Mouse (Mus musculus) c-Kit-positive CD71-negative TER-119-negative erythroid progenitor cells, embryonic 14.5 days (primary cell): ENCODE data around the gene 4931414P19Rik.

Source experiments
- DNase-seq: peaks from one replicate; pipeline ENCODE4 v3.0.0-alpha.2; 2013; ENCODE audit warnings: low read depth

The 4931414P19Rik gene

DNA sequence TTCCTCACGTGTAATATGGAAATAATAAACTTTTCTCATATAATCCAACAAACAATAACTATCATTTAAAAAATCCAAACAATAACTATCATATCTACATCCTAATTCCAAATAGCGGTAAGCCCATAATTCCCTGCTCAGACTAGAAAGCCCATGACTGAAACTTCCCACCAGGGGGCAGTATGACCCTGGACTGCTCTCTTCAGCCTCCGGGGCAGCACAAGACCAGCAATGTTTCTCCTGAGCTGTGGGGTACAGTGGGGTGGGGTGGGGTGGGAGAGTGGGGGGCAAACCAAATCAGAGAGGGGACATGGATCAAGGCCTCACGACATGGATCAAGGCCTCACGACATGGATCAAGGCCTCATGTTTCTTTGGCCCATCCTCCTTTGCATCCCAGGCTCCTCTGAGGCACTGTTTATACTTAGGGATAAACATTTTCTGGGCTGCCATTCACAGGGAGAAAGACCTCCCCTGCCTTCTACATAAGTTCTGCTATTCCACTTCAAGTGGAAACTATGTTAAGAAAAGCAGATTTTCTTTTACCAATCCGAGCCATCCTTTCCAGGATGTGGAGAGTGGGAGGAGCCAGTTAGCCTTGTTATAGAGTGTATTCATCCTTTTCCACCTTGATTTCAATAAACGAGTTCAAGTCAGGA is 22.0 kb downstream of the 4931414P19Rik start:
- peak; percentile 64 for DNase-seq

DNA sequence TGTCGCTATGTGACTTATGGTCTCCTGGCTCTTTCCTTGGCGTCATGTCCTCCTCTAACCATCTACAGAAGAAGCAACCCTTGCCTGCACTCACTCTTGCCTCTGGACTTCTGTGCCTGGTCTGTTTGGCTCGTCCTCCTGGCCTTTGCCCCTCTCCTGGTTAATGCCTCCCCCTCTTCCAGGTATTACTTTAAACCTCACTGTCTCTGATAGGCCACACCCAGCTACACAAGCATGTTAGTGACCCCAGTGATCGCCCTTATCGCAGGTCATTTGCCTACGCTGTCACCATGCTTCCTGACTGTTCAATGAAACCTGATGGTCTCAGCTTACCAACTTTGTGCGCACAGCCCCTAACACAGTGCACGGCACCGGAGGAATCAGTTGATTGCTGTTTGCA is 23.3 kb downstream of the 4931414P19Rik start:
- DNase-seq = no peak

DNA sequence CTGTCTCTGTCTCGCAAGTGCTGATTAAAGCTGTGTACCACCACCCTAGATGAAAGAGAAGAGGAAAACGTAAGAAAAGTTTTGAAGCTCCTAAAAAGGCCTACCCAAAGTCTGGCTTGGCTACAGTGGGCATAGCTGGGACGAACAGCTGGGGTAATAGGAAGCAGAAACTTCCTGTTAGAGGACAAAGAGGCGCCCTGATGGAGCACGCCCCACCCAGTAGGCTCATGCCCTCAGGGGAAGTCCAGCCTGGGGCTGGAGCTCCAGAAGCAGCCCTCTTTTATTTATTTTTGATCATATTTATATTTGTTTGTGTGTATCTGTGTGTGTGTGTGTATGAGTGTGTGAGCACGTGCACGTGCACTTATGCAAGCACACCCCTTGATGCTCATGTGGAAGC is 26.2 kb downstream of the 4931414P19Rik start:
- DNase-seq = no peak

DNA sequence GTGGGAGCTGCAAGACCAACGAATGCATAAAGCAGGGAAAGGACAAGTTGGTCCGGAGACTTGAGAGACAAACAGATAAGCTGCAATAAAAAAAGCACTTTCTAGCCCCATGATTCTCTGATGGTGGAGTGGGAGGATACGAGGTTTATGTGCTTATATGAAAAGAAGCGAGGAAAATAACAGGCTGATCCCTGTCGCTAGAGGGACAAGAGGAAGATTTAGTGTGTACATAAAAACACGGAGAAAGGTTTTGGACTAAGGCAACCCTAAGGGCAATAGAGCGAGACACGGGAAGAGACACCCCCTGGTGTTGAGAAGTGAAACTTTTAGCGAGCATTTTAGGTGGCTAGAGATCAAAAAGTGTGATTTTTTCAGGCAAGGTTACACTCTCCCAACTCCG is 27.7 kb downstream of the 4931414P19Rik start:
- peak; percentile 59 for DNase-seq

DNA sequence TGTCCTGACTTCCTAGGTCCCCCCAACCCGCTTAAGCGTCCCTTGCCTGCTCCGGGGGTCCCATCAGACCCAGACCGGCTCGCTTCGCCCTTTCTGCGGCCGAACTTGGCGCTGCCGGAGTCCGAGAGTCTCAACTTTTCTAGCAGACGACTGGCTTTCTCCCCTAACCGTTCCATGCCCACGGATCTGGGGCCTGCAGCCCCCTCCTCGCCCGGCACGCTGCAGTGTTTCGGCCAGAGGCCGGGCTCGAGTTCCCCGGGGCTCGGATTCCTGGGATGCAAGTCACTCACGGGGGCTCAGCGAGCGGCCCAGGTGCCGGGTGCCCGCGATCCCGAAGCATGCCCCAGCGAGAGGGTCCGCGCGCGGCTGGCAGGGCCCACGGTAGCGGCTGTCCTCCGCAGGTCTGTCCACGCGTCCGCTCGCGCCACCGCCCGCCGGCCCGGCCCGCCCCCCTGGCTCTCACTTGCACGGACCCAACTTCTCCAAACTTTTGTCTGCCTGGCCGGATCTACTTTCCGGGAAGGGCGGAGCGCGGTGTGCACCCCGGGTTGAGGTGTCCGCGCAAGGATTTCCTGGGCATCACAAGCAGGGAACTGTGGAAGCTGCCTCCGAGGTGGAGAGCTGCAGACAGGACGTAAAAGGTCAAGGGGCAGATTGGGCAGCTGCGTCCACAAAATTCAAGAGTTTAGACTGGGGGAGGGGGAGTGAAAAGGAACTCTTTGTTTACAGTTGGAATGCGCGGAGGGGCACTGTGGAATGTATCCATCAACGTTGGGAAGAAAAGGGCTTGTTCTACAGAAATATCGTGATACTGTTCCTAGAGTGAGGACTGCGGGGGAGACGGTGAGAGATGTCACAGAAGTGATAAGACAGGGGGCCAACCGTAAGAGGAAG is 28.5 kb downstream of the 4931414P19Rik start, which contains the start of gene Ajuba:
Ajuba (minus strand) TSS at position 470 of the 894 bp plus-strand sequence.
- no peak for DNase-seq

DNA sequence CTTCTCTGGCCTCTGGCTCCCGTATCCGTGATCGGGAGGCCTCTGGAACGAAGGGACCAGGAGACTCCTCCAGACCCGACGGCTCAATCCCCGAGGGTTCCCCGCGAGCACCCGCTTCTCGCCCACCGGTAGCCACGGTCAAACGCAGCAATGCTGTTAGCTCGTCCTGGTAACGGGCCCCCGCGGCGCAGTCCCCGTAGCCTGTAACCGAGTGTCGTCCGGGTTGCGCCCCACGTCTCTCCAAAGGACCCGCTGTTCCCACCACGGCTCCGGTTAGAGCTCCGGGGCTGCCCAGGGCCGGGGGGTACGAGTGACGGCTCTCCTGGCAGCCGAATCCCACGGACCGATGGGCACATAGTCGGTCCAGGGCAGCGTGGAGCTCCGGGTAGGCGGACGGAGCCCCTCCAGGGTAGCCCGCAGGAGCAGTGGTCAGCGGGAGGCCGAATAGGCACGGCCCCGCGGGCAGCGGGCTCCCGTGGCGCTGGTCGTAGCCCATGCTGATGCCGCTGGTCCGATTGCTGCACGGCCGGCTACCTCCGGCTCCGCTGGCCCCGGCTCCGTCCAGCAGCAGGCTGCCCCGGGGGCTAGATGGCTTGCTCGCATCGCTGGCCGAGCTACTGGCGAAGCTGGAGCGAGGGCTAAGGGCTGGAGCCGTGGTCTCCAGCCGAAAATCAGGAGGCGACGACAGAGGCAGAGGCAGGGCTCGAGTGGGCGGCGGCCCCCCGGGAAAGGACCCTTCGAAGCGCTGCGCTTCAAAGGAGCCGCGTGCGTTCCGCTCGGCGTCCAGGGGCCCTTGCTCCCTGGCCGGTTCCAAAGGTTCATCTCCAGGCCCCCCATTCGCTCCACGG is 29.3 kb downstream of the 4931414P19Rik start:
- DNase-seq = no peak

DNA sequence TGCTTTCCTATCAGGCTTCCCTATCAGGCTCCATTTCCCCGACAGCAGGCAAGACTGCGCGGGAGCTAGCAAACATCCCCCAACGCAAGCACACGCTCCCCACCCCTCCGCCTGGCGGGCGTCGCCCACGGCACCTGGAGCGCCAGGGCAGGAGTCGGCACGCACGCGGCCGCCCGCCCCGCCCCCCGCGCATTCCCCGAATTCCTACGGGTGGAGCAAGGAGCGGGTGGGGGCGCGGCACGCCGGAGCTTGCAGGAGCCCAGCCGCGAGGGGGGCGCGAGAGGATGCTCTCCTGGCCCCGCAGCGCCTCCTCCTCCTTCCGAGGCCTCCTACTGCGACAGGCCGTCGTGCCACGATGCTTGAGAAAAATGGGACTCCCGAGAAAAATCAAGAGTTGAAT is 30.2 kb downstream of the 4931414P19Rik start:
- DNase-seq = no peak

DNA sequence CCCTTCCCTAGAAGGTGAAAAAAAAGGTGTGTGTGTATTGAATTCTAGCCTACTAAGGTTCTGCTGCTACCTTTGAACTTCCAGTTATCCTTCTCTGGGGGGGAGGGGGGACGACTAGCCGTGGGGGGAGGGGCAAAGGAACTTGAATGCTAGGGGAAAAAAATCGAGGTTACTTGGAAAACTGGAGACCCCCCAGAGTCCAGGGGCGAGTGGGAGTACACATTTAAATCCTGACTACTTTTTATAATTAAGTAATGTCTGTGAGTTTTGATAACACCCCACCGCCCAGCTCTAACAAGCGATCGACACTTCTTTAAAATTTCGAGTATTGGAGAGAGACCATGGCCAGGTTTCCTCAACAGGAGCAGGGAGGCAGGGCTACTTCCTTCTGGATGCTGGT is 30.8 kb downstream of the 4931414P19Rik start:
- no peak for DNase-seq

DNA sequence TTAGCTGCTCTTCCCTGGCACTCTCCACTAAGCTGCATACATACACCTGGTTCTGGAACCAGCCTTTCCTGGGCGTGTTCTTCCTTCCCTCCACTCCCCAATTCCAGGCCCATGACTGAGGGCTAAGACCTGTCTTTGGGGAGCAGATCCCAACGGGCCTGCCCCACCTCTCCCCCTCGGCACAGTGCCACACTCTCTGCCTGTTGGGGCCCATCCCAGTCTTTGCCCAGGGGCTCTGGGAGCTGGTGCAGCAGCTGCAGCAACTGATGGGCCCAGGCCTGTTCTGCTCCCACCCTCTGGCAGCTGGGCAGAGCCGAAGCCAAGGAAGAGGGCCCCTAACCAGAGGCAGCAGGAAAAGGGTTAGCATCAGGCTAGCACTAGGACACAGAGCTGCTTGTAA is 31.5 kb downstream of the 4931414P19Rik start:
- DNase-seq = no peak

DNA sequence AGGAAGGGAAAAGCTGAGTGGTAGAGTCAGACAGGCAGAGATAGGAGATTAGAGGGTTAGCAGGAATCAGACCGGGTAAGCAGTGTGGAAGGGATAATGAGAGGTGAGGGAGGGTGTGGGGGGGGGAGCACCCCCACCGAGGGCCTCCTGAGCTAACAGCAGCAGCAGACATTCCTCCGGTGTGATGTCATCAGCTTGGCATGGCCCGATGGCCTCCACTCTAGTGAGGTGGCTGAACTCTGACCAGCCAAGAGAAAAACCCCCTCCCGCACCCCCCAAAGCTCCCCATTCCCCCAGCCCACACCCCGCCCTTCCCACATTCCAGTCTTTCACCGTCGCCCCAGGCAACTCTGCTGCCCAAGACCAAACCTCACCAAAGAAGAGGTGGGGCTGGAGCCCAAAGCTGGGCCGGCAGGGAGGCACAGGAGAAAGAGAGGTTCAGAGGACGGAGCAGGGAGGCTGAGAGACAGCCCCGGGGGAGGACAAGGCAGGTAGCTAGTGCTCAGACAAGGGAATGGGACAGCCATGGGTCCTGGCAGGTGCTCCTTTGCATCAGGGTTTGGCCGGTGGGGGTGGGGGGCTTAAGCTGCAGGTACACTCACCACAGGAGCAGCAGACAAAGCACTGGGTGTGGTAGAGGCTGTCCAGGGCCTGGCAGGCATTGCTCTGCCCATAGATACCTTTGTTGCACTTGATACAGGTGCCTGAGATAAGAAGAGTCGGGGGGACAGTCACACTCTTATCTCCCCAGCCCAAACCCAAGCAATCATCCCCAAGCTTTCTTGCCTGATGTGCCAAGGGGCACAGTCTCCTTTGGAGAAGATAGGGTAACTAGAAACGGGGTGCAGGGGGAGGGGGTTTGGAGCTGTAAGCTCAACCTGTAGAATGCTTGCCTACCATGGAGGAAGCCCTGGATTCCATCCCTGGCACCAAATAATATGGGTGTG is 32.7 kb downstream of the 4931414P19Rik start:
- DNase-seq = no peak

DNA sequence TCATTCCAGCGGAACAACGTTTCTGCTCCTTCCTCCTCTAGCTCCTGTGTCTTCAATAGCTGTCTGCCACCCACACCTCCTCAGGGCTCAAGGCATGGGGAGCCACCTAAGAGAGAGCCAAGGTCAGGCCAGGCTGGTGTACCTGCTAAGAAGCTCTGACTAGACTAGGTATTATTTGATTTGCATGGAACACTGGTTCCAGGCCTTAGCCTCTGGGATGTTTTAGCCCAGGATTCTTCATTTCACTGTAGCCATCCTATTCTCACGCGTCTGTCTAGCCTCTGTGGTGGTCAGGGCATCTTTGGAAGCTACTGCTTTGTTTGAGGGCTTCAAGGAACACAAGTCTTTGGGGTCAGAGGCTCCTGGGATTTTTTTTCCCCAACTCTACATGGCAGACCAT is 33.7 kb downstream of the 4931414P19Rik start:
- no peak for DNase-seq

DNA sequence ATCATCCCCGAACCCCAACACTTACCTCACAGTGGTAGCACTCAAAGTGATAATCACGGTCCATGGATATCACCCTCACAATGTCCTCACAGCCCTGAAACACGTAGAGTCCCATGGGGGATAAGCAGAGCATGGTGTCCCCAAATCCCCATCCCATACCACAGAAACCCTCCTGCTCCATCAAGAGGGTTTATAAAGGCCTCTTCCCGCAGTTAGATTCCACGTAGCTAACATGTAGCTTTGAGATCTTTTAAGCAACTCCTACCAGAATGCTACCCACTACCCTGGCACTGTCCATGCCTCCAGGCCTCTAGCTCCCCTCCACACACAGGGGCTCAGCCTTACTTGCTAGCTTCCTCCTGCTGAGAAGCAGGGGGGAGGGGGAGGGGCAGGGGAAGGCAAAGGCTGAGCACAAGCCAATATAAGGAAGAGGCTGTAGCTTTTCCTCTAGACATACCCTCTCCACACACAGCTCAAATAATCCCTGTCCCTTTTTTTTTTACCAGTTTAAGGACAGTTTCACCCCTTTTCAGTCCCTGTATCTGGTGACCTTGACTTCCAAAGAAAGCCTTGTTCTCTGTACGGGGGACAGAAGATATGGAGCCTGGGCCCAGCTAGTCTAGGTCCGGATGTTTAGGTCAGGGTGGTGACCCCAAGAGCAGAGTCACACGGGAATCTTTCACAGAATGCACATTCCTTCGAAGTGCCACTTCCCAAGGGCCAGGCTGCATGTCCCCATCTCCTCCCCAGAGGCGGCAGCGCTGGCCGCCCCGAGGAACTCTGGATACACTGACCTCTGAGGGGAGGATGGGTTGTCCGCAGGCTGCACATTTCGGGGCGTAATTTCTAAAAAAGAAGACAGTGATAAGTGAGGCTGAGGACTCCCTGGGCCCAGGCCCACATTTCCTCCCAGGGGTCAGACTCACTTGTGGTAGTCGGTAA is 36.1 kb downstream of the 4931414P19Rik start:
- DNase-seq = no peak

DNA sequence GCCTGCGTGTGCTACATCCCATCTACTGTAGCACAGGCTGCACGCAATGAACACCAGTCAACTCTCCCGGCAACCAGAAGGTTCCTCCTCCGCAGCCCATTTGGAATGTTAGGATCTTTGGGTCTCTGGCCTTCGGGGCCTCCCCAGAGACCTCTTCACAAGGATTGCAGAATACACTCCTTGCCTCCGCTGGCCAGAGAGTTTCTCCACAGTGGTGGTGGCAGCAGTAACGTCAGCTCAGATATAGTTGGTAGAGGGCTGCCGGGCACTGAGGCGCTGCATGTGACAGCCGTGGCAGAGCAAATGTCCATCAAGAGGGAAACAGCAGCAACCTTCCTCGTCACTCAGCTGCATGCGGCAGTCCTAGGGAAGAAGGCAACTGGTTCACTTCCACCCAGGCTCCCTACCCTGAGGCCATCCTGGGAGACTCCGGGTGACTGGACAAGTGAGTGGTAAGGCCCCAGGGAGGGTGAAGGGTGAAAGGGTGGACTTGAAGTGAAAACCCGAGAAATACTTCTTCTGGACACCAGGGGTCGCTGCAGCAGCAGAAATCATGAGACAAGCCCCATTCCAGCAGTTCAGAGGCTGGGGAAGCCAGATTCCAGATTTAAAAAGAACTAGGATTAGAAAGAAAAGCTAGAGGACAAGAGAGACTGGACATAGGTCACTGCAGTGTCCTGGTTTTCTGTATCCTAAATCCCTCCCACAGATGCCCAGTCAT is 36.9 kb downstream of the 4931414P19Rik start:
- DNase-seq = peak; percentile 50

DNA sequence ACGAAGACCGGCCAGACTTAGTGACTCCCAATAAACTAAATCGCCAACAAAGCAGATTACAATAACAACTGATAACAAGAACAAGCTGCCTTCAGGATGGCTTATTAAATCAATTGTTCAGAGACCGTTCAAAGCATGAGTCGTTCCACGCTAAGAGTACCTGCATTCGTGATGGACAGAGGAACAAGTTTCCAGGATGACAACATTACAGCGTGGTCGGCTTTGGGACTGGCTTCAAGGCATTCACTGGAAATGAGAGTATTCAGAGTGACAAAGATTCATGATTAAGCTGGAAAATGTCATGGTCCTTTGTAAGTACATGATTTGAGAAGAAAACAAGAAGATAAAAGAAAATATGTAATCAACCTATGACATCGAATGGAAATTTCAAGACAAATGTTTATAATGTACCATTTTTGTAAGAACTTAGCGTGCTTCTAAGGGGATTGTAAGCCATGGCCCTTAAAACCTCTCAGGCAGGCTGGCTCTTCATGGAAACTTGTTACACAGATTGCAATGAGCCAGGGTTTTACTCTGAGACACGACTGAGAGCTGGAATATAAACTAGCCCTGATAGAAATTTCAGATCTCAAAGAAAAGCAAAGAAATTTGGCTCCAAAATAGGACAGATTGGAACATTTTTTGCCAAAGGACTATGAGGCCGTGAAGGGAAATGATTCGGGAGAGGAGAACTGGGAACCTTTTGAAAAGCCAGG is 45.1 kb downstream of the 4931414P19Rik start:
- DNase-seq = no peak

DNA sequence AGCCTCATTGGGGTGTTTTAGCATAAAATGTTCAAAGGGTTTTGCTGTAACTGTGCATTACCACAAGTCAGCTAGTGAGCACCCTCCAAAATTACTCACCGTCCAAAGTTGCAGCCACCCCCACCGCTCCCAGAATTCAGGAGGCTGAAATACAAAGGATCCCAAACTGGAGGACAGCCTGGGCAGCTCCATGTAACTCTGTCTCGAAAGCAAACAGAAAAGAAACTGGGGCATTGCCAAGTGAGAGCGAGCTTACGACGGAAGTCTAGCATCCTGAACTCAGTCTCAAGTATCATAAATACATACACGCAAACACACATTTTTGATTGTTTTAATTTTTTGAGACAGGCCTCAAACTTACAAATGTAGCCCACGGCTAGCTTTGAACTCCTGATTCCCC is 48.5 kb downstream of the 4931414P19Rik start:
- DNase-seq = no peak

DNA sequence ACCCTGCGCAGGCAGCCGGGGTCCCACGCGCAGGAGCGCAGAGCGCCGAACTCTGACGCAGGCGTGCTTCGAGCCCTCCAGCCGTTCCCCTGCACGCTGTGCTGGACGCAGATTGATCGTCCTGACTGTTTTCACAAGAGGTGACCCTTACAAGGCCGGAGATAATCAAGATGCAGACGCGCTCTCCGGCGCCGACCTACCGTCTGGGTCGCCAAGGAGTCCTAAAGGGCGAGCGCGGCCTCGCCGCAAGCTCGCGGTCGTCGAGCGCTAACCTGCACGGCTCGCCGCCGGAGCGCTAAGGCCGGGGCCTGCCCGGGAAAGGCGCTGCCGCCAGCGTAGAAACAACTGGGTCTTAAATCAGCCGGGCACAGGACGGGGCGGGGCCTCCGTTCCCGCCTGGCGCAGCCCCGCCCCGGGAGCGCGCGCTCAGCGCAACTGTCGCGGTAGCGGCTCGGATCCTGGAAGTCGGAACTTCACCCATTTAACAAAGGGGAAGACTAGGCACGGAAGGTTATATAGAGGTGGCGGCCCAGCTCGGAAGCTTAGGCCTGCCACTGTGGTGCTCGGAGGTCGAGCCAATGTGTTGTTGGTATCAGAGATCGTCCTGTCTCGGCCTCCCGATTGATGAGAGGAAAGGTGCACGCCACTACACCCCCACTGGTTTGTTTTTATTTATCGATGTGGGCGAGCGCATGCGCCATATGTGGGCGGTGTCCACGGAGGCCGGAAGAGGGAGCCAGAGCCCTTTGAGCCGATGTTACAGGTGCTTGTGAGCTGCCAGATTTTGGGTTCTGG is 51.6 kb downstream of the 4931414P19Rik start, which contains the start of gene Haus4:
Haus4 (minus strand) TSS at position 642 of the 795 bp plus-strand sequence.
- DNase-seq = peak; percentile 84

DNA sequence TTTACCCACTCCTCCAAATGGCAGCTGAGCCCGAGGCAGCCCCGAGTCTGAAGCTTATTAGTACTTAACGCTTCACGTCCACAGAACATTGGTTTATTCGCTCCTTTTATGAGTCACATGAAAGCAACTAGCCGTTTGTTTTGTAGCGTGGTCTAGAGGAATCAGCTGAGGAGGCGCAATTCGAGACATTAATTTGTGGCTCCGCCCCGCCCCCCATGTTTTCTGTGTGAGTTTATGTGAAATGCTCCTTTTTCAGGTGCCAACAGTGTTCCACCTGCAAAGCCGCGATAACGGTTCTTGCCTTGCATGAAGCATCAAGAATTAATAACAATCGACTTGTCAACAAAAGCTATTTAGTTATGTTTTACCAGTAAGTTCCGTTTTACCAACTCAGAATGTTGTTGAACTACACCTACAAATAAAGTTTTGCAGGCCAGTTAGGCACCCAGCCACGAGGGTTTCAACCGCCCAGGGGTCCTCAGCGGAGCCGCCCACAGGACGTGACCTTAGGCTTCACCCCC is 52.3 kb downstream of the 4931414P19Rik start:
- DNase-seq = peak; percentile 44

DNA sequence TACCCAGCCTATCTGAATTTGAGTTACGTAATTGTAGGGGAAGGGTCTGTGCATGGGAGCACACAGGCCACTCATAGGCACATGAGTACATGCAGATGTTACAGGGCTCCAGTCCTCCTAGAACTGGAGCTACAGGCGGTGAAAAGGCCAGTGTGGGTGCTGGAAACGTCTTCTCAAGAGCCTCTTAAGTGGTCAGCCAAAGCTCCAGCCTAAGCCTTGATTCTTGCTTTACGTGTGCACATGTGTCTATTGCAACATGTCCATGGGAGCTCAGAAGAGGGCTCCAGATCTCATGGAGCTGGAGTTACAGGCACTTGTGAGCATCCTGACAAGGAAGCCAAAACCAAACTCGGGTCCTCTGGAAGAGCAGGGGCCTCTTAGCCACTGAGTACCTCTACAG is 61.1 kb downstream of the 4931414P19Rik start:
- no peak for DNase-seq
